Mouse (Mus musculus): ENCODE results near the gene Yif1b. TPM values are rescaled to one million over a fixed set of nuclear protein-coding genes. Genes with fewer than 3 reads are reported as not detected.
A peak's percentile ranks its signal among the peaks of the same experiment; 100 is the strongest.

Gene Yif1b
- polyA plus RNA-seq, 1 experiment from 2014 or later, result 112 TPM

GRCm38 (mm10) chr7:29263831-29264230, 25.7 kb downstream of the Yif1b start:
- H3K4me3 ChIP-seq (replicated peaks), result no peak overlapping the region
- H3K4me1 ChIP-seq, result no peaks in the 10 kb centered on the region
- no peaks in the 10 kb centered on the region for H3K9me3 ChIP-seq (replicated peaks)
- H3K27me3 ChIP-seq (replicated peaks), result no peaks in the 10 kb centered on the region
- no peak overlapping the region for H3K9ac ChIP-seq (replicated peaks)
- no peak for ATAC-seq (ENCODE audit: low FRiP score)
- 93% methylated on average over 3 of the region's 3 CpGs for WGBS
- no peak overlapping the region for H3K27ac ChIP-seq (replicated peaks)
- H3K36me3 ChIP-seq, result no peaks in the 10 kb centered on the region
- H3K4me2 ChIP-seq, result no peak overlapping the region

DNA sequence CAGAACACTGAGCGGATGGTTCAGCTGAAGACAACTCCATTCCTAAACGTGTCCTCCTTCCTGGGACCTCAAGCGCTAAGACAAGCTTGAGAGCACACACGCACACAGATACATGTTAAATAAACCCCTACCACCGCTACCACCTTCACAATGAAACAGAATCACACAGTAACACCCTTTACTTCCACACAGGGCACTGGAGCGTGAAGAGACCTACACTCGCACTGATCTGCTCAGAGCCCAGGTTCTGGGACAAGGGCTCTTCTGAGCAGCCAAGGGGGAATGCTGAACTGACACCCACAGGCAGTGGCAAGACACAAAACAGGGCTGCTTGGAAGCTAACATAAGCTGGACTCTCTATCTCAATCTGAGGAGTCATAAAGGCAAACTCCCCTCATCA, 27.5 kb downstream of the Yif1b start:
- no peak overlapping the region for H3K4me2 ChIP-seq
- 86% methylated on average over 7 of the region's 7 CpGs for WGBS
- no peak overlapping the region for H3K4me3 ChIP-seq (replicated peaks)
- H3K9me3 ChIP-seq (replicated peaks), result no peaks in the 10 kb centered on the region
- no peak for ATAC-seq (ENCODE audit: low FRiP score)
- no peaks in the 10 kb centered on the region for H3K4me1 ChIP-seq
- no peak overlapping the region for H3K9ac ChIP-seq (replicated peaks)
- no peak overlapping the region for H3K27ac ChIP-seq (replicated peaks)
- H3K27me3 ChIP-seq (replicated peaks), result no peaks in the 10 kb centered on the region
- H3K36me3 ChIP-seq, result no peaks in the 10 kb centered on the region

DNA sequence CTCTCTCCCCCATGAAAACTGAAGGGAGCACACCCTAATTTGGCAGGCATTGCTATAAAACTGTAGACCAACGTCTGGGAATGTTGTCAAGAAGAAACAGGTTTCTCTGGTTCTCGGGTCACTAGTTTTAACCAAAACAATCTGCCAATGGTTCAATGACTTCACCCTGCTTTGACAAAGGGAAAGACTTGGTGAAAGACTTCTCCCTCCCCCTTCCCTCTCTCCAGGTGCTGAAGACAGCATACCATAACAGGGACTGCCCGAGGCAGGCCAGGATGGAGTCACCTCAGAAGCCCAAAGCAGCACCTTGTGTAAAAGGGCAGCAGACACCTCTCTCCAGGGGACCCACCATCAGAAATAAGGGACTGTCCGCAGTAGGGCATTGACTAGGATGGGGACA, 28.8 kb downstream of the Yif1b start:
- H3K9me3 ChIP-seq (replicated peaks), result no peaks in the 10 kb centered on the region
- H3K27me3 ChIP-seq (replicated peaks), result no peaks in the 10 kb centered on the region
- no peak overlapping the region for H3K4me2 ChIP-seq
- no peaks in the 10 kb centered on the region for H3K4me1 ChIP-seq
- H3K36me3 ChIP-seq, result no peaks in the 10 kb centered on the region
- H3K9ac ChIP-seq (replicated peaks), result no peak overlapping the region
- no peak overlapping the region for H3K4me3 ChIP-seq (replicated peaks)
- no peak overlapping the region for H3K27ac ChIP-seq (replicated peaks)
- WGBS, result 57% methylated on average over 4 of the region's 4 CpGs
- no peak for ATAC-seq (ENCODE audit: low FRiP score)

GRCm38 (mm10) chr7:29270445-29270844, 32.3 kb downstream of the Yif1b start:
- H3K27me3 ChIP-seq (replicated peaks), result no peaks in the 10 kb centered on the region
- H3K9me3 ChIP-seq (replicated peaks), result no peaks in the 10 kb centered on the region
- ATAC-seq (ENCODE audit: low FRiP score), result no peak
- no peaks in the 10 kb centered on the region for H3K4me1 ChIP-seq
- 88% methylated on average over 4 of the region's 4 CpGs for WGBS
- no peaks in the 10 kb centered on the region for H3K36me3 ChIP-seq
- H3K4me3 ChIP-seq (replicated peaks), result no peak overlapping the region
- H3K4me2 ChIP-seq, result no peak overlapping the region
- no peak overlapping the region for H3K9ac ChIP-seq (replicated peaks)
- H3K27ac ChIP-seq (replicated peaks), result no peak overlapping the region

- ATAC-seq (ENCODE audit: low FRiP score), result no peak
- H3K36me3 ChIP-seq, result no peaks in the 10 kb centered on the region
- H3K4me3 ChIP-seq (replicated peaks), result no peak overlapping the region
- no peaks in the 10 kb centered on the region for H3K4me1 ChIP-seq
- 84% methylated on average over 8 of the region's 8 CpGs for WGBS
- H3K9ac ChIP-seq (replicated peaks), result no peak overlapping the region
- H3K9me3 ChIP-seq (replicated peaks), result no peaks in the 10 kb centered on the region
- H3K27me3 ChIP-seq (replicated peaks), result no peaks in the 10 kb centered on the region
- H3K4me2 ChIP-seq, result no peak overlapping the region
- no peak overlapping the region for H3K27ac ChIP-seq (replicated peaks)
Measured at GRCm38 (mm10) chr7:29271687-29272465, 33.7 kb downstream of the Yif1b start.

DNA sequence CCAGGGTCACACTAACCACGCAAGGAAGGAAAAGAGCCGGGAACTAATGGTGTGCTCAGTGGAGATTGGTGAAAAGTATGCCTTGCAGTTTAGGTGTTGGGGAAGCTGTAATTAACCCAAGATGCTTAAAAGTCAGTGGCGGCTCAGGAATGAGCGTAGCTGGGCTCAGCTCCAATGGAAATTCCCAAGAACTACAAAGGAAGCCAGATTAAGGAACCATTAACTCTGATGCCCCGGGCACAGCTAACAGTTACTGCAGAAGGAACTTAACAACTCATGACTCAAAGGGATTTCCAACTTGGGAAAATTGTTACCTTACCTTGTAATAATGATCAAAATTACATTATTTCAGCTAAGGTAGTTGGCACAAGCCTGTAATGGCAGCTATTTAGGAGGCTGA, 38.6 kb downstream of the Yif1b start:
- Histone ChIP-seq H3K36me3 (no peaks in the 10 kb centered on the region), H3K4me1 (peaks cover 13% of the 10 kb centered on the region), H3K27me3 (replicated peaks) (peaks cover 16% of the 10 kb centered on the region), H3K9ac (replicated peaks) (no peak overlapping the region), H3K9me3 (replicated peaks) (no peaks in the 10 kb centered on the region), H3K27ac (replicated peaks) (no peak overlapping the region), H3K4me2 (no peak overlapping the region), H3K4me3 (replicated peaks) (no peak overlapping the region)
- no peak for ATAC-seq (ENCODE audit: low FRiP score)
- 76% methylated on average over 5 of the region's 5 CpGs for WGBS

DNA sequence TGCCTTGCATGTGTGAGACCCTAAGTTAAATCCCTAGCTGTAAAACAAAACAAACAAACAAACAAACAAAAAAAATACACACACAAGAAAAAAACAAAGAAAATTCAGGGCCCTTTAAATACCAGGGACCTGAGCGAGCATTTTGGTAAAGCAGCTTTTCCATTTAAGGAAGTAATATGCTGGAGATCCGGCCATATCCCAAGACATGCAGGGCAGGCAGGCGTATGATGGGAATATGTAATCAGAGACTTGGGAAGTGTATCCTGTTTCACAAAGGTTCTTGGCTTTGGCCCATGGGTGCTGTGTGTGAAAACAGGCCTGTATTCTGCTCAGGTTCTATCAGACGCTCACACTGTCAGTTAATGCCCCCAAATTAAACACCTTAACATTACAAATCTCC, 39.4 kb downstream of the Yif1b start:
- no peak overlapping the region for H3K9ac ChIP-seq (replicated peaks)
- no peak for ATAC-seq (ENCODE audit: low FRiP score)
- no peaks in the 10 kb centered on the region for H3K36me3 ChIP-seq
- no peak overlapping the region for H3K4me2 ChIP-seq
- no peaks in the 10 kb centered on the region for H3K9me3 ChIP-seq (replicated peaks)
- 87% methylated on average over 4 of the region's 4 CpGs for WGBS
- H3K4me1 ChIP-seq, result peaks cover 20% of the 10 kb centered on the region
- no peak overlapping the region for H3K4me3 ChIP-seq (replicated peaks)
- no peak overlapping the region for H3K27ac ChIP-seq (replicated peaks)
- H3K27me3 ChIP-seq (replicated peaks), result peaks cover 24% of the 10 kb centered on the region

- ATAC-seq (ENCODE audit: low FRiP score), result no peak
- H3K9ac ChIP-seq (replicated peaks), result no peak overlapping the region
- no peak overlapping the region for H3K27ac ChIP-seq (replicated peaks)
- H3K4me1 ChIP-seq, result peaks cover 20% of the 10 kb centered on the region
- no peak overlapping the region for H3K4me3 ChIP-seq (replicated peaks)
- H3K36me3 ChIP-seq, result no peaks in the 10 kb centered on the region
- H3K27me3 ChIP-seq (replicated peaks), result peaks cover 32% of the 10 kb centered on the region
- no peaks in the 10 kb centered on the region for H3K9me3 ChIP-seq (replicated peaks)
- H3K4me2 ChIP-seq, result no peak overlapping the region
Measured at GRCm38 (mm10) chr7:29279261-29279660, 41.1 kb downstream of the Yif1b start.

GRCm38 (mm10) chr7:29279924-29280323, 41.8 kb downstream of the Yif1b start:
- Histone ChIP-seq H3K27ac (replicated peaks) (no peak overlapping the region), H3K4me2 (peak overlapping the region; percentile 96; the same call in 1 of the 2 replicates), H3K4me3 (replicated peaks) (no peak overlapping the region), H3K4me1 (peaks cover 20% of the 10 kb centered on the region), H3K27me3 (replicated peaks) (peaks cover 32% of the 10 kb centered on the region), H3K9me3 (replicated peaks) (no peaks in the 10 kb centered on the region), H3K36me3 (no peaks in the 10 kb centered on the region), H3K9ac (replicated peaks) (no peak overlapping the region)
- WGBS, result 91% methylated on average over 8 of the region's 8 CpGs
- ATAC-seq (ENCODE audit: low FRiP score), result no peak

GRCm38 (mm10) chr7:29280801-29281200, 42.7 kb downstream of the Yif1b start:
- Histone ChIP-seq H3K27ac (replicated peaks) (no peak overlapping the region), H3K4me1 (peaks cover 20% of the 10 kb centered on the region), H3K4me3 (replicated peaks) (peak overlapping the region; percentile 58), H3K9me3 (replicated peaks) (no peaks in the 10 kb centered on the region), H3K9ac (replicated peaks) (peak overlapping the region; percentile 57; the same call in 1 of the 2 replicates), H3K36me3 (no peaks in the 10 kb centered on the region), H3K27me3 (replicated peaks) (peaks cover 36% of the 10 kb centered on the region), H3K4me2 (peak overlapping the region; percentile 96)
- WGBS, result 8% methylated on average over 13 of the region's 13 CpGs
- ATAC-seq (ENCODE audit: low FRiP score), result peak; percentile 4; the same call in 1 of the 2 replicates

DNA sequence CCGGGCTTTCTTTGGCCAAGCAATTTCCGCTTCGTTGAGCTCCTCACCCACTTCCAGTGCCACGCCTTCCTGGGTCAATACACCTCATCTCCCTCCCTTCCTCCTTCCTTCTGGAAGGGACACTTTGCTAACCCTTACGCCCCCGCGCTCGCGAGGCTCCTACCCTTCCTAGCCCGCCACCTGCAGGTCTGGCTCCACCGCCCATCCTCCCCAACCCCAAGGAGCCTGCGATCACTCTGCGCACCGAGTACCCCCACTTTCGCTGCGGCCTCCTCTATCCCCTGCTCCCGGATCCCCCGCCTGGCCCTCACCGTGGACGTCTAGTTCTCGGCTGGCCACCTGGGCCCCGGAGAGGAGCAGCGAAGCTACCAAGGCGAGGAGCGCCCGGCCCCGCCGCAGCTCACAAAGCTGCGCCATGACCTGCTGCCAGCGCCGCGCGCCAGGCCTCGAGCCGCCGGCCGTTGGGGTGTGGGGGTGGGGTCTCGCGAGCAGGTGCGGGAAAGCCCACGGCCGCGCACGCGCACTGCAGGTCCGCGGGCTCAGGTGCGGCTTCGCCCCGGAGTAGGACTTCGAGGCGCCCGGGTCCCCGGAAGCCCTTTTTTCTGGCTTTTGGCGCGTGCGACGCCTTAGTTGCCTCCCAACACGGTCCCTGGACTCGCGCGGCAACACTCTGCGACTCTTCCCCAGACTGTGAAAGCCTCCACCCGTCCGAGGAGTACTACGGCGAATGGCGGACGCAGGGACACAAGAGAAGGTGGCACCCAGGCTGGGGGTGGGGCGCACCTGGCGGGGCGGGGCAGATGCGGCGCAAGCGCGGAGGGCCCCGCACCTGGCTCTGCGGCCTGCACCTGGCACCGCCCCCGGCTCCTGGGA, 43.3 kb downstream of the Yif1b start, which contains the start of gene Spint2:
Gene Spint2, minus strand, starts transcription at position 712 of the 873 bp plus-strand sequence.
- Histone ChIP-seq H3K4me1 (peaks cover 20% of the 10 kb centered on the region), H3K27ac (replicated peaks) (no peak within 1 kb of the TSS), H3K4me2 (peak within 1 kb of the TSS; percentile 96), H3K36me3 (no peaks in the 10 kb centered on the region), H3K4me3 (replicated peaks) (peak within 1 kb of the TSS; percentile 58), H3K9me3 (replicated peaks) (no peaks in the 10 kb centered on the region), H3K9ac (replicated peaks) (peak within 1 kb of the TSS; percentile 57), H3K27me3 (replicated peaks) (peaks cover 36% of the 10 kb centered on the region)
- ATAC-seq (ENCODE audit: low FRiP score), result peak; percentile 88
- under 1% methylated on average over 80 of the region's 80 CpGs for WGBS
